Mouse (Mus musculus): ENCODE measurements around the gene Nup54. TPM values are rescaled to one million over a fixed set of nuclear protein-coding genes. Genes with fewer than 3 reads are reported as not detected.
A peak's percentile ranks its signal among the peaks of the same experiment; 100 is the strongest.

The Nup54 gene
- 10 to 100 TPM; 28.6 to 33.6 TPM for total RNA-seq (2021)
- long read RNA-seq, experiment 1, transcript Nup54-201 (12 exons, 2,352 nt) = major isoform, 13 of 18 reads
- long read RNA-seq, experiment 1, partial matches to known transcripts = 0 of 18 reads
- long read RNA-seq, experiment 1, other reads (novel, unspliced or antisense) = 5 of 18 reads
- long read RNA-seq, experiment 2, transcript Nup54-201 (12 exons, 2,352 nt) = major isoform, 48 of 59 reads
- long read RNA-seq, experiment 2, partial matches to known transcripts = 2 of 59 reads
- long read RNA-seq, experiment 2, other reads (novel, unspliced or antisense) = 7 of 59 reads

DNA sequence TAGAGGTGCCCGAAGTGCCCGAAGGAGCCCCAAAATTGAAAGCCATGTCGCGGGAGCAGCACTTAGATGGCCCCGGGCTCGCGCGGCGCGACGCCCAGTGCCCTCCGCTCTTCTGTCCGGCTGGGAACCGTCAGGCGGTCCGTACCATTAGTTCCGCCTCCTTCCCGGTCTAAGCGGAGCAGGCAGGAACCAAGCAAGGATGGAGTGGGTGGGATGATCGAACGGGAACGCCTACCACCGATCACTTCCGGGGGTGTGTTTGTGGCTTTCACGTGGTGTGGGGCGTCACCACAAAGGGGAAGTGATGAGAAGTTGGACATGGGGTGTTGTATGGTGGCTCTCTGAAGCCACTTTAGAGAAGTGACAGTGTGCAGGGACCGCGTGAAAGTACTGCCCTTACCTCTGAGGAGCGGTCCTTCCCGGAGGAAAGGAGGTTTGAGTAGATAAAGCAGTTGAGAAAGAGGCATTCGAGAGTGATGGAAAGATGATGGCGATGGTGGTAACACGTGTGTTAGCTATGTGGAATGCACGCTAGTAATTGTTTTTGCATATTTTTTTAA is at the start of gene Nup54:
Gene Nup54 (minus strand): TSS at position 195 of the 560 bp plus-strand sequence.
- peak; percentile 90 to 92 for DNase-seq (ENCODE audit: low spot score in 2 of 2)

DNA sequence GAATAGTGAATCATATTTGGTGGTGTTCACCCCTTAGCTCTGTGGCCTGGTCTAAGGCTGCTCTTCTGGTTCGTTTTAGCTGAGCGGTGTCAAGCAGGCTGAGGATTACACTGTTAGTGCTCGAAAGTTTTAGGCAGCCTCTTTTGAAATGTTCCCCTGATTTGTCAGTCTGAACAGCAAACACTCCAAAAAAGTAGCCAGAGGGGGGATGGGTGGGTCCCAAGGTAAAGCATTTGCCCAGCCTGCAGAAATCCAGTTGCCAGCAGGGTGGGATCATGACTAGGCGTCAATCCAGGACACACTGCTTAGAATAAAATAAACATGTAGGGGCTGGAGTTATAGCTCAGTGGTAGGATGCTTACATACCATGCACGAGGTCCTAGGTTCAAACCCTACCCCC is 37.8 kb upstream of the Nup54 start:
- DNase-seq (ENCODE audit: low spot score in 2 of 2) = no peak

DNA sequence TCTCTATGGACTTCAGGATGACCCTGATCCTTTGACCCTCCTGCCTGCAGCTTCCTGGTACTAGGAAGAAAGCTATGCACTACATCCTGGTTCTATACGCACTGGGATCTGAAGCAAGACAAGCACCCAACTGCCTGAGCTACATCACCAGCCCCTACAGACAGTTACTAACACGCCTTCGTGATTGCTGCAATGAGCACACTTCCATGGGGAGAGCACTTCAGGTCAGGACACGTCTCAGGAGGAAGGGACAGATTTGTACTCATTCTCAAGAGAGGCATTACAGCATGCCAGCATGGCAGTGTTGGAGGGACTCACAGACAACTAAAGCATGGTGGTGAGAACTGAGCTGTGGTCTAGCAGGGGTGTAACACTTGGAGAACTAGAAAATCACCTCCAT is 36.5 kb upstream of the Nup54 start:
- DNase-seq (ENCODE audit: low spot score in 2 of 2) = no peak

DNA sequence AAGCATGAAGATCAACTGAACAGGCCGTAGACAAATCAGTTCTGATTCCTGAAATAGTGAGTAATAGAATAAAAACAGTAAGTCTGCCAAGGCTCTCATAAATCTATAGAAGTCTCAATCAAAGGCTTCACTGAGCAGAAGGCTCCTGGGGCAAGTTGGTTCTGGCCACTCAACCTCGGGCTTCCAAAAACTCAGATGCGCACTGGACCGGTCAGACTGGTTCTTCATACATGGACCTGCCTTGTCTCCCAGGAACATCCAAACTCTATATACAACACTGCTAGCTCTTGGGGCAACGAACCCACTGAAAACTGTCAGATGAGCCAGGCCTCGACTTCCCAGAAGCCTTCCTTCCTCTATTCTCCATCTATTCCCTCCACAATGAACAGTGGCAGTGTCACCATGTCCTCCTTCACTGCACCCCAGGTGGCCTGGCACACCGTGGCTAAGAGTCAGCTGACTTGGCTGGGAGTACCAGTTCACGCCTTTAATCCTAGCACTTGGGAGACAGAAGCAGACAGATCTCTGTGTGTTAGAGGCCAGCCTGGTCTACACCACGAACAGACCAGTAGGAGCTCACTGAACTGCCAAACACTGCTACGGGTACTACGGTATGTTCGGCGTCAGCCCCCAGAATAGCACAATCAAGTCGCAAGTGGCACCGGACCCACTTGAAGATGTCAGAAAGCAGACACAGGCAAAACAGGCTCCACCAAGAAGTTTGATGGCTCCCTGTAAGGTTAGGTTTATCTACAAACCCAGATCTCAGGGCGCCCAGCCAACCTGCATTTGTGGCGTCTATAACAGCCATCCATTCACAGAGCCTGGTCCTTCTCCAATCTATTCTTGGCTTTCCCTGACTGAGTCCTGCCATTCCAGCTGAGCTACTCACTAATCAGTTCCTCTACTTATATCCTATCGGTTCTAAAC is 34.4 kb upstream of the Nup54 start:
- no peak for DNase-seq (ENCODE audit: low spot score in 2 of 2)

DNA sequence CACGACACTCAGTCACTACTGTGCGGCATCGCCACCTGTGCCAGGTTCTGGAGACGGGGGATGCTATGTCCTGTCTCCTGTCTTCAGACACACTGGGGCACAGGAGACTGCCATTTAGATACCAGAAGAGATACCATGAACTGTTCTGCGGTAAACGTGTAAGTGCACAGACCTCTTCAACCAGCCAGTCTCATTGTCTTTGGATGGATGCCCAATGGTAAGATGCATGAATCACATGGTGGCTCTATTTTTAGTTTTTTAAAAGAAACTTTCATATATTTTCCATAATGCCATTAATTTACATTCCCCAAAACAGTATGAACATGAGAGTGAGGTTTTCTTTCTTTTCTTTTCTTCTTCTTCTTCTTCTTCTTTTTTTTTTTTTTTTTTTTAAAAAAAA is 33.2 kb upstream of the Nup54 start:
- no peak for DNase-seq (ENCODE audit: low spot score in 2 of 2)

DNA sequence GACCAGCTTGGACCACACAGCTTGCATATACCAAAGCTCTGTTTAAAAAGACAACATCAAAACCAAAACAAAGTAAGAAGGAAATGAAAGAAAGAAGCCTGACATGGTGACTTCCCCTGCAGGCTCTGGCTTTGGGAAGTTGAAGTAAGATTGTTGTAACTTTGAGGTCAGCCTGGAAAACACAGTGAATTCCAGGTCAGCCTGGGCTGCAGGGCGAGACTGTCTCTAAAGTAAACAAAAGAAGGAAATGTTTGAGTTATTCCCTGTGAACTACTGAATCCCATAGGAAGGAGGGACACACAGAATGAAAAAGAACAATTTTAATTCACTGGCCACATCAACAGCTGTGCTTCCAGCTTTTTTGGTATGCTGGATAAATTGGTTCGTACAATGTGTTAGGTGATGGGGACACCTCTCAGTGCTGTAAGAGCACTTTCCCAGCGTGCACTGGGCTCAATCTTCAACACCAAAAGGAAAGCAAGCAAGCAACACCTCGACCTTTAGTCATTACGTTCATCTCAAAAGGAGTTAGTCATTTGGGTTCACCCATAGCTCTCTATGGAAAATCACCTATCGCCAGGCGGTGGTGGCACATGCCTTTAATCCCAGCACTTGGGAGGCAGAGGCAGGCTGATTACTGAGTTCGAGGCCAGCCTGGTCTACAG is 32.2 kb upstream of the Nup54 start:
- no peak for DNase-seq (ENCODE audit: low spot score in 2 of 2)

DNA sequence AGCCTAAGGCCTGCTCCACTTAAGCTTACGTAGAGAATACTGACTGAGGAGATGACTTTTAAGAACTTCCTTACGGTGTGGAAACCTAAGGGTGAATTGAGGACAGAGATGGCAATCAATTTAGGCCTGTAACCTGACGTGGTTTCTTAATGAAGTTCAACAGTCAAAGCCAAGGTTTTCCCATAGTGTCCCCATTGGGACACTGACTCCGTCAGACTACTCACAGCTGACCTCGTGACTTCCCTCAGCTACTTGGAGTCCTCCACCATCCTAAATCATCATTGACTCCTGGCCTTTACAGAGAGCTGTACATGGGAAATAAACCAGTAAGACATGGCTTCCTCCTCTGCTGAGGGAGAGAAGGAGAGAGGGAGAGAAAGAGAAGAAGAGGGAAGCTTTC is 30.5 kb upstream of the Nup54 start:
- DNase-seq (ENCODE audit: low spot score in 2 of 2) = no peak

DNA sequence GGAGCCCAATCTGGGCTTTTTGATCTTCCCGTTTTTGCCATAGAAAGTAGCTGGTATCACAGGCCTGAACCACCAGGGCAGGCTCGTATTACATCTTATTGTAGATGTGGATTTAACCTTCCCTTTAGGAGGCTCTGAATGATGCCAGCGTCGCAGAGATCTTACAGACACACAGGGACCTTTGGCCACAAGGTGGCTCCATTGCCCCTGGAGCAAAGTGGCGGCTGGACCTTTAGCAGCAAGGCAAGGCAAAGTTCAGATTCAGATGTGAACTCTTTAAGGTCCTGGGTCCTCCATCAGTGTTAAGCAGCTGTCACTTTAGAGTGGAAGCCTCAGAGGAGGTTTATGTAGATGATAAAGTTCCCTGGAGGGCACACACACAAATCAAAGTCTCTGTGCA is 26.3 kb upstream of the Nup54 start:
- peak; percentile 50 to 69 for DNase-seq (ENCODE audit: low spot score in 2 of 2)

DNA sequence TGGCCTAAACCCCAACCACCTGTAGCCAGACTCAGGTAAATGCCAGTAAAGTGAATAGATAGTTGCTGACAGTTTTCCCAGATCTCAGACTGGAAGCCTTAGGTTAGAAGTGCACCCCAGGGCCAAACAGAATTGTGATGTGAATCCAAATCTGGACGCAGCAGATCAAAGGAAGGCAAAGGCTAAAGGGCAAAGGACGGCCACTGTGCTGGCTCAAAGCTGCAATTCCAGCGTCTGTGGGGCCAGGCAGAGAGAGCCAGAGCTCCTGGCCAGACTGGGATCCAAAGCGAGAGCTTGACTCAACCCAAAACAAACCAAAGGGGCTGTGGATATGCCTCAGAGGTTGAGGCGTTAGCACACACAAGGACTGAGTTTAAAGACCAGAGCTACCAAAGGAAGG is 23.7 kb upstream of the Nup54 start:
- DNase-seq (ENCODE audit: low spot score in 2 of 2) = no peak

DNA sequence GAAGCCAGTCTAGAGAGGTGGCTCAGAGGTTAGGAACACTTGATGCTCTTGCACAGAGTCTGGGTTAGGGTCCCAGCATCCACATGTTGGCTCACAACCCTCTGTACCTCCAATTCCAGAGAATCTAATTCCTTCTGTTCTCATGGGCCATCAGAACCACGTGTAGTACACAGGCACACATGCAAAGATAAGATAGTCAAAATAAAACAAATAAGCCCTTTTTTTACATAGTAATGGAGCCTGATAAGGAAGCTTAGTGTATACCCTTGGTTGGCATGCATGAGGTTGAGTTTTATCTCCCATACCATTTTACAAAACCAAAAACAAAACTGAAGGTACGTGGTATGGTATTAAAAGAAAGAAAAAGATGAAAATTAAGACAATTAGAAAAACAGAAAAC is 22.4 kb upstream of the Nup54 start:
- DNase-seq (ENCODE audit: low spot score in 2 of 2) = no peak

DNA sequence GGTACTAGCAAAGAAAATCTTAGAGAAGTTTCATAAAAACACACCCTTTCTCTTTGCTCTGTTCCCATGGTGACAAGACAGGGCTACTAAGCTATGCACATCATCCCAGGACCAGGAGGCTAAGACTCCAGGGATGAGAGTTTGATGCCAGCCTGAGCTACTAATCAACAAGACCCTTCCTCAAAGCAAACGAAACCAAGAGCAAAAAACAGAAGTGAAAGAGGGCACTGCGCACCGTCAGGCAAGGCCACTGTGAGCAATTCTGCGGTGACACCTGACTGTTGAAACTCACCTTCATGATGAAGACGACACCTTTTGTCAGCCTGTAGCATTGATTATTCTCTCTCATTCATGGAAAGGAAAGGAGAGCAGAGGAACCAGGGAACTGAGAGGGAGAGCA is 17.9 kb upstream of the Nup54 start:
- DNase-seq (ENCODE audit: low spot score in 2 of 2) = no peak

DNA sequence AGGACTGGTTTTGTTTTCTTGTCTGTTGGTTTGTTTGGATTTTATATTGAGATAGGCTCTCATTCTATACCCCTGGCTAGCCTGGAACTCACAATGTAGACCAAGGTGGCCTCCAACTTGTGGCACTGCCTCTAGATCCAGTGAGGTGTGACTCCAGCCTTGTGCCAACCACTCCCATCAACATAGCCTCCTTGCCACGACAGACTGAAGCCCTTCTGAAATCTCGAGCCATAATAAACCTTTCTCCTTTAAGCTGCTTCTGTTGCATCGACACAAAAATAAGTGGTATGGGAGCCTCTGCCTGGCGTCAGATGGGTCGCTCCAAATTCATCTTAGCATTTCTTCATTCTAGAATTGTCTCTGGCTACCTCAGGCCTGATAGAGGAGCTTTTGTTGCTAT is 11.7 kb upstream of the Nup54 start:
- DNase-seq (ENCODE audit: low spot score in 2 of 2) = no peak

DNA sequence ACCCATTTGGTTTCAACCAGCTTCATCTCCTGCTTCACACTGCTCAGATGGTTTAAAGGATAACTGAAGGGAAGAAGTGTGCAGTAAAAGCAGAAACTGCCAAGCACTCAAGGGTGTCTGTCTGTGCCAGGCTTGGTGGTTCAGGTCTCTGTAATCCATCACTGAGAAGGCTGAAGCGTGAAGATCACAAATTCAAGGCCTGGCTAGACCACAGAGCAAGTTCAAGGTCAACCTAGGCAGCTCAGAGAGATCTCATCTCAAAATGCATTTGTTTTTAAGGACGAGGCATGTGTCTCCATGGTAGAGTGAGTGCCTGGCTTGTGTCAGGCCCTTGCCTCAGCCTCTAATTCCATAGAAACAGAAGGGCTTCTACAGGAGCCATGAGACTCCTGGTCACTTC is 10.0 kb upstream of the Nup54 start:
- DNase-seq (ENCODE audit: low spot score in 2 of 2) = no peak

DNA sequence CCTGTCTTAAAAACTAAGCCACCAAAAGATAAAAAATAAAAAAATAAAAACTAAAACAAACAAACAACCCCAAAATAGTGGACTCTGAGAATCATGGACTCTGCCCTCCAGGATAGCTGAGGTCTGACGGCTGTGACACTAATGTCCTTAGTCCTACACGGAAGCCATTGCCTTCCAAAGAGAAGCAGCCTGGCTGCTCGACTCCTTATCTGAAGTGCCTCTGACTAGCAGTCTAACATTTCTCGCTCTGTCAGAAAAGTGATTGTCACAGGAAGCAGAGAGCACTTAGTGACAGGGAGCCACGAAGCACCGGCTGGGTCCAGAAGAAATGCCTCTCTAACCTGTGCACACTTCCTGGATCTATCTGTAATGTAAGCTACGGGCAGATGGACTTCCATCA is 7.9 kb upstream of the Nup54 start:
- no peak for DNase-seq (ENCODE audit: low spot score in 2 of 2)

DNA sequence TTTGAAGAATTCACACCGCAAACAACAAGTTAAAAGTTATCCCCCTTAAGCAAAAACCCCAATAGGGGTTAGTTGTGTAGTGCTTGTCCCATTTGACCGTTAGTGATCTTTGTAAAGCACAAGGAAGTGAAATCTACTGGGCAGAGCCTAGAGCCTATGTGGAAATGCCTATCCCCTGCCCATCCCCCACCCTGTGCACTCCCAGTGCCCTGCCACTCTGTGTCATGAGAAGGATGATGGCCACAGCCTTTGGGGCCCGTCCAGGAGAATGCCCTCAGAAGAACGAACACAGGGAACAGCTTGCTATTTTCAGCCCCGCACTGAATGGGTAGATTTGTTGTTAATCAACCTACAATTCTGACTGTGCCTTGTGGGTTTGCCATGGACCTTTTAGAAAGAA is 6.5 kb upstream of the Nup54 start:
- peak; percentile 15 to 40 for DNase-seq (ENCODE audit: low spot score in 2 of 2)

DNA sequence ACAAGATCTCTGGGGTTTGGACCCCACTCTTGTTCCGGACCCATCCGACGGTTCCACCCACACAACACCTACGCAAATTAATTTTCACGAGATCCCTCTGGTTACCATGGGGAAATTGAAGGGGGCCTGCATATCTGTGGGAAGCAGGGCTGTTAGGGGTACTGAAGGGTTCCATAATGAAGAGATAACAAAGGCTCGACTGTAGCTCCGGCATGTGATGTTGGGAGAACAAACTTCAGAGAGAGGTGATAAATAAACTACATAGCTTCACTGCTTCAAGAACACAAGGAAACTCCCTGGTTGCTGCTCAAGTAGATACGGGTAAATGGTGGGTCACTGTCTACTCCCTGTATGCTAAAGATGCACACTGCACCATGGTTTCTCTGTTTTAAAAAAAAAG is 3.5 kb upstream of the Nup54 start:
- no peak for DNase-seq (ENCODE audit: low spot score in 2 of 2)

DNA sequence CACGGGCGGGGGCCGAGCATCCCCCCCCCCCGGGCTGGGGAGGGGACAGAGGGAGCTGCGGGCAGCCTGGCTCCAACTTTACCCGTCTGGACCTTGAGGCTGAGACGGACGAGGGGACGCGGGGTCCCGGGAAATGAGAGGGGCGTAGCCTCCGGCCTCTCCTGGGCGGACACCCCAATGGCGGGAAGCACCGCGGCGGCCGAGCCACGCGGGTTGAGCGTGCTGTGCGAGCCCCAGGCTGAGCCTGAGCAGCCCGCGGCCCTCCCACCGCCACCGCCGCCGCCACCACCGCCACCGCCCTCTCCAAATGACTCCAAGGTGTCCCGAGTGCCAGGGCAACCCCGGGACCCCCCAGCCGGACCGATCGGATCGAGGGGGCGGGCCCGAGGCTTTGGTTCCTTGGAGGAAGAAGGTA is 441 bp downstream of the Nup54 start:
- DNase-seq (ENCODE audit: low spot score in 2 of 2) = no peak

DNA sequence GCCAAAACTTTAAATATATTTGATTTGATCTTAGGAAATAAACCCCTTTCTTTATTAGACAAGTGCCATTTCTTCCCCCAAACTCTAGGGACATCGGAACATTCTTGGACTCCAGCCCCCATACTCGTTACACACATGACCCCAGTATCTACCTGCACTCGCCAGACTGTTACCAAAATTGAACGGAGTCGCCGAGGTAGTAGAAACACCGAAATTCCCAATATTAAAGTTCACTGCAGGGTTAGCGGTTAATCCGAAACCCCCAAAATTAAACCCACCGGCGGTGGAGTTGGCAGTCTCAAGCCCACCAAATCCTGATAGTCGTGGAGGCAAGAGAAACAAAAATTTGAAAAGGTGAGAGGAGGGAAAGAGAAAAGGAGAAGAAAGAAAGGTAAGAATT is 949 bp downstream of the Nup54 start:
- no peak for DNase-seq (ENCODE audit: low spot score in 2 of 2)

DNA sequence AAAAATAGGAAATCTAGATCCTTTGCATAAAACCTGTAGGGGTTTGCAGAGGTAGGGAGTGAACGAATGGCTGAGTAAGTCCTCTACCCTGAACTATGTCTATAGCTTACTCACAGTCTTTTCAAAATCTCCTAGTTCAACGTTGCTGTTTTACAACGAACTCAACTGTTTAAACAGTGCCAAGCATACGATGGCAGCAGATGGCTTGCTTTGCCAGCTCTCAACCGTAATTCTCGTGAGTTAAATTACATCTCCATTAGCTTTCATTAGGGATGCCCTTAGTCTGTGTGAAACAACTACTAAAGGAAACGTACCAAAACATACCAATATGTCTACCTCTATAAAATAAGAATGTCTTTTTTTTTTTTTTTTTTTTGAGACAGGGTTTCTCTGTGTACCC is 3.4 kb downstream of the Nup54 start:
- no peak for DNase-seq (ENCODE audit: low spot score in 2 of 2)

DNA sequence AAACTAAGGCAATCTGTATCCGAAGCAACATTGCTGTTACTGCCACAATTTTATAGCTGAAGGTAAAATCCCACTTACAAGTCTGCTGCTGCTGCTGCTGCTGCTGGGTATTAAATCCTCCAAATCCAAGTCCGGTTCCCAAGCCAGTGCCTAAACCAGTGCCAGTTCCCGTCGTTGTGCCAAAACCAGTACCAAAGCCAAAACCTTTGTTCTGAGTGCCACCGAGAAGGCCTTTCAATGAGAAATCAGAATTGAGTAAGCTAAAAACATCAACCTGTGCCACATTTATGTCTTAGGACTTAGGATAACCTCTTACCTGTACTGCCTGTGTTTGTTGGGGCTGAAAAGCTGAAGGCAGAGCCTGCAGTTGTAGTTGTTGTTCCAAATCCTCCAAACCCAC is 4.3 kb downstream of the Nup54 start:
- DNase-seq (ENCODE audit: low spot score in 2 of 2) = no peak

DNA sequence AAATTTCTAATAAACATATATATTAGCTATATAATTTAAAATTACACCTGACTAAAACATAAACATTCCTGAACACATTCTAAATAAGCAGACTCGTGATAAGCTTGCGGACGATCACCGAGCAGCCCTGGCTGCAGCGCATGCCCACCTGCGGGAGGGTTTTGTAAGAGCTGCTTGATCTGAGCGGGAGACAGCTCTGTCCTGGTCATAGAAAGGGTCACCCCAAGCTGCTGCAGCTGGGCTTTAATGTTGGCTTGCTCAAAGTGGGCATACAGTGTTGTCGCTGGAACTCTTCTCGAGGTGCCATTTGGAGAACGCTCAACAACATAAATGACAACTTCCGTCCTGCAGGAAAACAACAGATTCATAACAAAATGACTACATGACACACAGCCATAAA is 10.9 kb downstream of the Nup54 start:
- no peak for DNase-seq (ENCODE audit: low spot score in 2 of 2)

DNA sequence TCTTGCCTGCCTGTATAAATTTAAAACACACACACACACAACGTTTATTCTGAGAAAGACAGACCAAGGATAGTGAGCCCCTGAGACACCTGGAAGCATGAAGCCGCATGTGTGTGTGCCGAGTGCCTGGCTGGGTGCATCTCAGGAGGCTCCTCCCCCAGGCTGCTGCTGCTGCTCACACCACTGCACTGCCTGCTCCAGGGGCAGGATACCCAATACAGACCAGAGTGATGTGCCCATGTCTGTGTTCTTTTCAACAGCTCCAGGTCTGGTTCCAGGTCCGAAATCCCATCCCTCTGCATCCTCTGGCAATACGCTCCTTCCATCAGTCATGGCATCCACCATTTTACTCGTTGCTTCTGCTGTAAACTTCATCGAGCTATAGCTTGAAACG is 21.0 kb downstream of the Nup54 start:
- DNase-seq (ENCODE audit: low spot score in 2 of 2) = no peak

Measured in adrenal gland, adult 18-20 months (tissue).